In genomic region chr17:43076801-43077493, GRCm38 (mm10) we compare ENCODE assay signal across 8 mouse cellular contexts.
DNase-seq lines count a peak whose midpoint lies in the region; ATAC-seq and TF ChIP-seq lines count a peak whose summit lies in the region.

No protein-coding gene starts in this region.

- peaks cover 5% of the 10 kb centered on the region; the same call in 1 of the 2 replicates for H3K4me1 ChIP-seq in forebrain, embryonic 11.5 days (replicated peaks; ENCODE audit: control insufficient read depth, insufficient read depth, low read length)
- H3K4me1 ChIP-seq in heart, embryonic 13.5 days, result peaks cover 19% of the 10 kb centered on the region
- peaks cover 9% of the 10 kb centered on the region; the same call in 1 of the 2 replicates for H3K4me1 ChIP-seq in kidney, postnatal 0 days (replicated peaks; ENCODE audit: insufficient read depth, low read length)
- no peaks in the 10 kb centered on the region for H3K4me1 ChIP-seq in liver, adult 2 months (ENCODE audit: control insufficient read depth, insufficient read depth, low read length)

- H3K27me3 ChIP-seq in forebrain, embryonic 11.5 days (ENCODE audit: control insufficient read depth, insufficient read depth, low read length), result no peaks in the 10 kb centered on the region
- H3K27me3 ChIP-seq in heart, embryonic 13.5 days (replicated peaks), result no peaks in the 10 kb centered on the region
- no peaks in the 10 kb centered on the region for H3K27me3 ChIP-seq in kidney, postnatal 0 days (ENCODE audit: insufficient read depth, low read length)
- no peaks in the 10 kb centered on the region for H3K27me3 ChIP-seq in liver, adult 2 months (ENCODE audit: control insufficient read depth, insufficient read depth, low read length)
- H3K27me3 ChIP-seq in myocyte (ENCODE audit: control insufficient read depth, insufficient read depth, insufficient read length), result no peaks in the 10 kb centered on the region

- H3K79me2 ChIP-seq in liver, adult 2 months (ENCODE audit: control insufficient read depth, insufficient read depth, low read length), result no peaks in the 10 kb centered on the region
- H3K79me2 ChIP-seq in myocyte (ENCODE audit: control insufficient read depth, insufficient read depth), result no peaks in the 10 kb centered on the region

- TF ChIP-seq POLR2A in liver, adult 2 months (IDR thresholded peaks at IDR 0.05; ENCODE audit: extremely low read depth, insufficient read depth, low read length), result no peak
- TF ChIP-seq POLR2A in myocyte (IDR thresholded peaks at IDR 0.05; ENCODE audit: insufficient read length, low read depth), result no peak

- H3ac ChIP-seq in myocyte (ENCODE audit: control insufficient read depth, insufficient read length), result no peak overlapping the region

- no peak overlapping the region for H3K4me2 ChIP-seq in forebrain, embryonic 11.5 days (ENCODE audit: low read depth, low read length, severe bottlenecking)
- H3K4me2 ChIP-seq in heart, embryonic 13.5 days, result peak overlapping the region; percentile 63
- H3K4me2 ChIP-seq in kidney, postnatal 0 days (ENCODE audit: low read length), result peak overlapping the region; percentile 36
- H3K4me2 ChIP-seq in myocyte (ENCODE audit: low read depth), result peak overlapping the region; percentile 73

- peak; percentile 71 for DNase-seq in layer of hippocampus, adult 11-12 months (ENCODE audit: low spot score)
- DNase-seq in layer of hippocampus, adult 9-10 months (ENCODE audit: low spot score), result no peak
- peak; percentile 82 for DNase-seq in forebrain, embryonic 11.5 days (ENCODE audit: low spot score)
- DNase-seq in kidney, postnatal 0 days (ENCODE audit: low spot score), result peak; percentile 93
- DNase-seq in liver, adult 2 months (ENCODE audit: extremely low read depth, low read depth, low spot score), result peak; percentile 8
- peak; percentile 77 for DNase-seq in telencephalon, adult 2 months (ENCODE audit: low read depth, low spot score)

- no peaks in the 10 kb centered on the region for H3K36me3 ChIP-seq in forebrain, embryonic 11.5 days (ENCODE audit: control insufficient read depth, insufficient read depth, low read length)
- no peaks in the 10 kb centered on the region for H3K36me3 ChIP-seq in heart, embryonic 13.5 days
- H3K36me3 ChIP-seq in kidney, postnatal 0 days (ENCODE audit: insufficient read depth, low read length), result no peaks in the 10 kb centered on the region
- H3K36me3 ChIP-seq in liver, adult 2 months (ENCODE audit: control insufficient read depth, insufficient read depth, low read length), result no peaks in the 10 kb centered on the region
- H3K36me3 ChIP-seq in myocyte (ENCODE audit: control insufficient read depth, insufficient read depth), result no peaks in the 10 kb centered on the region

- no peak overlapping the region for H3K9ac ChIP-seq in forebrain, embryonic 11.5 days (ENCODE audit: low read length)
- peak overlapping the region; percentile 65 for H3K9ac ChIP-seq in heart, embryonic 13.5 days
- 0 out of 2 replicates have a peak overlapping the region, but pooled peaks have one; percentile 38 for H3K9ac ChIP-seq in kidney, postnatal 0 days (ENCODE audit: low read depth, low read length)
- no peak overlapping the region for H3K9ac ChIP-seq in liver, adult 2 months (ENCODE audit: low read depth, low read length)

- H3K9me3 ChIP-seq in forebrain, embryonic 11.5 days (ENCODE audit: control insufficient read depth, low read length), result no peaks in the 10 kb centered on the region
- no peaks in the 10 kb centered on the region for H3K9me3 ChIP-seq in heart, embryonic 13.5 days
- H3K9me3 ChIP-seq in kidney, postnatal 0 days (replicated peaks; ENCODE audit: low read length), result no peaks in the 10 kb centered on the region

- peak; percentile 90 for ATAC-seq in forebrain, embryonic 11.5 days (replicated peaks; ENCODE audit: low FRiP score)
- peak; percentile 70; the same call in 1 of the 2 replicates for ATAC-seq in heart, embryonic 13.5 days (ENCODE audit: extremely low read depth, insufficient number of reproducible peaks, low FRiP score, low TSS enrichment)
- ATAC-seq in kidney, postnatal 0 days (replicated peaks; ENCODE audit: low FRiP score, low read depth), result peak; percentile 96

- TF ChIP-seq CTCF in kidney, postnatal 0 days (IDR thresholded peaks at IDR 0.05; ENCODE audit: low read depth), result no peak
- no peak for TF ChIP-seq CTCF in liver, adult 2 months (IDR thresholded peaks at IDR 0.05; ENCODE audit: low read depth, low read length)

- no peak overlapping the region for H3K27ac ChIP-seq in forebrain, embryonic 11.5 days (ENCODE audit: low read depth, low read length)
- H3K27ac ChIP-seq in heart, embryonic 13.5 days (replicated peaks), result 0 out of 2 replicates have a peak overlapping the region, but pooled peaks have one; percentile 21
- peak overlapping the region; percentile 72 for H3K27ac ChIP-seq in kidney, postnatal 0 days
- H3K27ac ChIP-seq in liver, adult 2 months (replicated peaks; ENCODE audit: insufficient read depth, low read depth, low read length), result no peak overlapping the region

- no peak overlapping the region for H3K4me3 ChIP-seq in forebrain, embryonic 11.5 days (ENCODE audit: low read depth, low read length)
- H3K4me3 ChIP-seq in heart, embryonic 13.5 days, result peak overlapping the region; percentile 30
- no peak overlapping the region for H3K4me3 ChIP-seq in kidney, postnatal 0 days (replicated peaks; ENCODE audit: low read depth, low read length)
- no peak overlapping the region for H3K4me3 ChIP-seq in liver, adult 2 months (ENCODE audit: insufficient read depth, low read depth, low read length)
- no peak overlapping the region for H3K4me3 ChIP-seq in myocyte

- WGBS in forebrain, embryonic 11.5 days, result 37% methylated on average over 18 of the region's 18 CpGs
- WGBS in heart, embryonic 13.5 days, result 23% methylated on average over 18 of the region's 18 CpGs
- 21% methylated on average over 18 of the region's 18 CpGs for WGBS in kidney, postnatal 0 days
- 65% methylated on average over 18 of the region's 18 CpGs for WGBS in liver, adult 2 months

TF ChIP-seq in myocyte, 11 proteins besides CTCF, POLR2A, EP300 and RAD21:
- TF ChIP-seq USF1 (IDR thresholded peaks at IDR 0.05; ENCODE audit: low read depth) (no peak), CEBPB (IDR thresholded peaks at IDR 0.05; ENCODE audit: insufficient read depth, poor library complexity, severe bottlenecking) (no peak), SRF (IDR thresholded peaks at IDR 0.05; ENCODE audit: control insufficient read depth, insufficient read length, low read depth) (no peak), REST (IDR thresholded peaks at IDR 0.05; ENCODE audit: insufficient read depth, insufficient read length) (no peak), MYOD1 (IDR thresholded peaks at IDR 0.05; ENCODE audit: control insufficient read depth in 1 of 3, insufficient read length in 2 of 3, low read depth in 2 of 3) (peak in 2 of 3 experiments; percentile 65 to 85), MYOG (IDR thresholded peaks at IDR 0.05; ENCODE audit: control insufficient read depth in 1 of 3, insufficient read depth in 1 of 3, insufficient read length in 2 of 3, low read depth in 2 of 3) (peak; percentile 57 to 87 (median 58)), E2F4 (IDR thresholded peaks at IDR 0.05; ENCODE audit: insufficient read depth) (no peak), TCF12 (IDR thresholded peaks at IDR 0.05; ENCODE audit: insufficient read depth, poor library complexity, severe bottlenecking) (peak; percentile 29), POLR2AphosphoS2 (IDR thresholded peaks at IDR 0.05; ENCODE audit: insufficient read length, low read depth) (no peak), TCF3 (IDR thresholded peaks at IDR 0.05; ENCODE audit: insufficient read length, low read depth) (peak; percentile 64), MAX (IDR thresholded peaks at IDR 0.05; ENCODE audit: low read depth) (no peak)
TF ChIP-seq in myocyte: peak in this region for 4.

Comparison
In these comparisons a context has a peak if more than half of its experiments do, and no peak if none do; other contexts are left out.
1. H3K27ac ChIP-seq: peak in heart, embryonic 13.5 days (single experiment) and kidney, postnatal 0 days (single experiment); none in forebrain, embryonic 11.5 days (single experiment) and liver, adult 2 months (single experiment).
2. H3K9ac ChIP-seq: peak in heart, embryonic 13.5 days (single experiment) and kidney, postnatal 0 days (single experiment); none in forebrain, embryonic 11.5 days (single experiment) and liver, adult 2 months (single experiment).
3. Peak in every context shown above with its lines, with median percentiles within 50 percentile points of each other: ATAC-seq.